Mouse (Mus musculus) heart, adult 2 months (tissue): Measurements from ENCODE around the gene Gckr. TPM values are rescaled to one million over a fixed set of nuclear protein-coding genes. Genes with fewer than 3 reads are reported as not detected.

Source experiments
- DNase-seq, 2 experiments: peaks; one replicate each; pipeline ENCODE4 v3.0.0; 2021
- H3K27ac ChIP-seq: fragments of 200-600 bp; 2 replicates; pipeline ENCODE4 v1.8.1; 2022
- H3K27me3 ChIP-seq: fragments of 200-500 bp; 2 replicates; pipeline ENCODE4 v1.6.1; 2012; ENCODE audit warnings: mild to moderate bottlenecking, low read length, inconsistent platforms, mixed read lengths; ENCODE audit not compliant: control insufficient read depth, insufficient read depth
- H3K36me3 ChIP-seq: fragments of 200-500 bp; 2 replicates; pipeline ENCODE4 v1.6.1; 2012; ENCODE audit warnings: low read length, inconsistent platforms; ENCODE audit not compliant: control insufficient read depth, insufficient read depth
- H3K4me1 ChIP-seq: fragments of 200-500 bp; 2 replicates; pipeline ENCODE4 v1.6.1; 2011; ENCODE audit warnings: low read length; ENCODE audit not compliant: control insufficient read depth, insufficient read depth
- H3K4me3 ChIP-seq: fragments of 200-600 bp; 2 replicates; pipeline ENCODE4 v1.8.1; 2022
- H3K79me2 ChIP-seq: fragments of 200-500 bp; replicated peaks from 2 replicates; pipeline ENCODE4 v1.6.1; 2012; ENCODE audit warnings: mild to moderate bottlenecking, inconsistent platforms, low read length, moderate library complexity, mixed read lengths; ENCODE audit not compliant: control insufficient read depth, insufficient read depth
- H3K9ac ChIP-seq: fragments of 200-500 bp; 2 replicates; pipeline ENCODE4 v1.6.1; 2012; ENCODE audit warnings: low read depth, mild to moderate bottlenecking, control low read depth, inconsistent platforms, low read length, mixed read lengths
- CTCF ChIP-seq: fragments of 200-600 bp; IDR thresholded peaks from 2 replicates; pipeline ENCODE4 v1.8.1; 2022; ENCODE audit warnings: antibody characterized with exemption, mild to moderate bottlenecking, moderate library complexity
- EP300 ChIP-seq: fragments of 200-500 bp; IDR thresholded peaks from 2 replicates; pipeline ENCODE4 v1.6.1; 2011; ENCODE audit warnings: low read depth, low read length, control low read depth; ENCODE audit not compliant: insufficient read depth
- POLR2A ChIP-seq: fragments of 200-500 bp; IDR thresholded peaks from 2 replicates; pipeline ENCODE4 v1.6.1; 2011; ENCODE audit warnings: mild to moderate bottlenecking, low read depth, low read length, control low read depth; ENCODE audit not compliant: insufficient read depth
- WGBS: fragments of 180-500 bp; shearing (Covaris S2); methylation state at CpG from one replicate; pipeline ENCODE4 v1.1.7; 2018; 5-methylcytosine and 5-hydroxymethylcytosine counted together
- intact Hi-C: fragments of 180-260 bp; cut with DNase I; formaldehyde crosslinking; loops from one replicate; pipeline ENCODE4 v1.15.1; 2025
- polyA plus RNA-seq: library from polyadenylated mRNA; depleted of rRNA; stranded (reverse); fragments of >200 nt; gene quantifications from 2 replicates; pipeline ENCODE4 v1.2.3, GENCODE M21; 2012
- total RNA-seq, 2 experiments: library from RNA; stranded (reverse); gene quantifications; 2 replicates each; pipeline ENCODE4 v1.2.3; 2021

Gckr gene
- total and polyA plus RNA-seq, 3 experiments = not detected

DNA sequence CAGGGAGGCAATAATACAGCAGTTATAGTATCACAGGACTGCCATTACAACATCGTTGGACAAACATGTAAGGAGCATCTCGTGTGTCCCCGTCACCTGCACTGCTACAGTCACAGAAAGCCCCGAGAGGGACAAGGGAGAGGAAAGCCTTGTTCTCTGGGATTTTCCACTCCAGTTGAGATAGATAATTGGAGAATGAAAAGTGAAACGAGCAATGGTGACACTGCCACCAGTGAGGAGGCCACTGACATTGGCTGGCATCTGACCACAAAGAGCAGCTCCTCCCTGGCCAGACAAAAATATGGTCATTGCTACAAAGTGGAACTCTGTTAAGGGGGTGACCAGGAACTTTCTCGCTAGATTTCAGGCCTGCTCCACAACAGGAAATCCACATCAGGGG, 29.6 kb upstream of the Gckr start:
- no peaks in the 10 kb centered on the region for H3K27me3 ChIP-seq
- H3K9ac ChIP-seq = no peak overlapping the region
- no peak overlapping the region for H3K27ac ChIP-seq
- WGBS = 75% methylated on average over 6 of the region's 6 CpGs
- no peak overlapping the region for H3K4me3 ChIP-seq
- H3K4me1 ChIP-seq = no peaks in the 10 kb centered on the region
- no peaks in the 10 kb centered on the region for H3K36me3 ChIP-seq
- no peaks in the 10 kb centered on the region for H3K79me2 ChIP-seq
- intact Hi-C loops = no loop called here
- TF ChIP-seq EP300 = no peak
- no peak for TF ChIP-seq CTCF
- no peak for TF ChIP-seq POLR2A
- DNase-seq = no peak

DNA sequence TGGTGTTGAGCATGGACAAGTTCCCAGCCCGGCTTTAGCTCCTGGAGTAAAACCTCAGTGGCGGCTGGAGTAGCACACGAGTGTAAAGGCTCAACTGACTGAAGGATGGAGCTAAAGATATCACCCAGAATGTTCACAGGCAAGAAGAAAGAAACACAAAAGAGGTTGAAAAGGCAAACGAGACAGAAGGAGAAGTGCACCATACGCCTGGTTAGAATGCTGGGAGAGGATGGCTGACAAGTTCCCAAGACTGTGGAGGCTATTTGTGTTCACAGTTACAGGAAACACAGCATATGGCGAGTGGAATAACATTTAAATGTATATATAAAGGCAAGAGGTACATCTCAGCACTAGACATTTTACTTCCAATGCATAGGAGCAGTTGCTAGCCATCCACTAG, 24.2 kb upstream of the Gckr start:
- WGBS = 86% methylated on average over 6 of the region's 6 CpGs
- intact Hi-C loops = no loop called here
- H3K27me3 ChIP-seq = no peaks in the 10 kb centered on the region
- no peaks in the 10 kb centered on the region for H3K36me3 ChIP-seq
- no peaks in the 10 kb centered on the region for H3K4me1 ChIP-seq
- no peak for TF ChIP-seq EP300
- no peak for TF ChIP-seq CTCF
- no peak for TF ChIP-seq POLR2A
- no peak overlapping the region for H3K9ac ChIP-seq
- H3K79me2 ChIP-seq = no peaks in the 10 kb centered on the region
- no peak overlapping the region for H3K27ac ChIP-seq
- DNase-seq = no peak
- H3K4me3 ChIP-seq = no peak overlapping the region

DNA sequence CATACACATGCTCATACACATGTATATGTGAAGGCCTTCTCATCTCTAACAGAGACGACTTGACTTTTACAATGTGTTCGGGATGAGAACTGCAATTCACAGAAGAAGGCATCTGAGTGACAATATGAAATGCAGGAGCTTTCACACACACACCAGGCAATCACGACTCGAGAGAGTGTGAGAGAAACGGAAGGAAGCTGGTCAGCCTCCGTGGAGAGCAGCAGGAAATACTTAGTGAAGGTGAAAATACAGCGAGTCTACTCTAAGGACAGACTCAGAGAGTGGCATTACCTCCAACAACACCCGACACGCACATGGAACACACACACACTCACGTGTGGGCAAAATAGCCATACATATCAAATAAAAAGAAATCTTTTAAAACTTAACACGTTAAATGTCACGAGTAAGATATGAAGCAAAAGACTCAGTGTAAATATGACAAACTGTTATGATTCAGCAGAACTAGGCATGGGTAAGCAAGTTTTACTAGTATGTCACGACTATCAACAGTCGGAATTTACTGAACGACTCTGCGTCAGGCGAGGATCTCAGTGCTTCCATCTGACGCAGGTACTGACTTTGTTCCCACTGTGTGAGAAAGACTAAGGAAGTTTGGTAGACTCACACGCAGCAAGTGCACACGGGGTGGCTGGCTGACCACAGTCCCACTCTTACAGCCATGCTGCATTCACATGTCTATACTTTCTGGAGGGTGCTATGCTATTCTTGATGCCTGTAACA, 17.8 kb upstream of the Gckr start:
- WGBS = 77% methylated on average over 20 of the region's 20 CpGs

DNA sequence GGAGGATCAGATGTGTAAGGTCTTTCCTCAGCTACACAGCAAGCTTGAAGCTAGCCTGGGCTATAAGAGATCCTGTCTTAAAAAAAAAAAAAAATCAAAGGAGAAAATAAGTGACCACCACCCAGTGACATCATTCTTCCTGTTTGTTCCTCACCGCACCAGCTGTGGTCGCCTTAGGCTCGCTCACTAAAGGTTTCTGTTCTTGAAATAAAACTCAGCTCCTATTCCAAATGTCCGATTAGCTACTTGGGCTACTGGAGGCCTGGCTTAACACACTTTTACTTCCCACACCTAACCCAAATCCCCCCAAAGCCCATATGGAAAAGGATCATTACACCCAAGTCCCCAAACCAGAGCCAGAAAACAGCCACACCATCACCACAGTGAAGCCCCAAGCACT, 9.0 kb upstream of the Gckr start:
- H3K4me1 ChIP-seq = peaks cover 3% of the 10 kb centered on the region
- no peak overlapping the region for H3K9ac ChIP-seq
- no peaks in the 10 kb centered on the region for H3K36me3 ChIP-seq
- intact Hi-C loops = no loop called here
- no peaks in the 10 kb centered on the region for H3K27me3 ChIP-seq
- H3K27ac ChIP-seq = peak overlapping the region; percentile 28
- no peak overlapping the region for H3K4me3 ChIP-seq
- whole genome bisulfite sequencing = 32% methylated on average over 4 of the region's 4 CpGs
- no peak for TF ChIP-seq POLR2A
- TF ChIP-seq EP300 = no peak
- TF ChIP-seq CTCF = no peak
- DNase-seq = peak in 1 of 2 experiments; percentile 18
- no peaks in the 10 kb centered on the region for H3K79me2 ChIP-seq

More for the DNA sequence above, 17.8 kb upstream of the Gckr start:
- no peak overlapping the region for H3K9ac ChIP-seq
- H3K36me3 ChIP-seq = no peaks in the 10 kb centered on the region; the same call in 1 of the 2 replicates
- no peak overlapping the region for H3K4me3 ChIP-seq
- no peak for DNase-seq
- no peaks in the 10 kb centered on the region for H3K27me3 ChIP-seq
- H3K27ac ChIP-seq = no peak overlapping the region
- H3K4me1 ChIP-seq = no peaks in the 10 kb centered on the region
- intact Hi-C loops = no loop called here
- TF ChIP-seq CTCF (no peak), EP300 (no peak), POLR2A (no peak)
- H3K79me2 ChIP-seq = no peaks in the 10 kb centered on the region

DNA sequence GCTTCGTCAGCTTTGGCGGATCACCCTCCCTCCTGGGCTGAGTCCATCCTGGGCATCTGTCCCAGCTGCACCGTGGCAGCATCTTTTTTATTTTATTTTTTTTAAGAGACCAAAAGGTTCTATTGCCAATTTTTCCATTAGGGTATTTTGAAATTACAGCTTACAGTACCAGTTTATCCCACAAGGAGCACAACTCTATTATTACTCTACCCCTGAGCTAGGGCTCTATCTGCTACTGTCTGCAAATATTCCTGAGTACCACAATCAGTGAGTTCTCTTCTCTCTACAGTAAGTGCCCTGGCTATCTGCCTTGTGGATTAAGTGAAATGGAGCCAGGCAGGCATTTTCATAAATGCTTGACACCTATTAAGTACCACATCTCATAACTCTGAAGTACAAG, 8.6 kb upstream of the Gckr start:
- 19% methylated on average over 3 of the region's 3 CpGs for WGBS
- peak; percentile 12; the same call in 1 of the 2 replicates for TF ChIP-seq CTCF
- TF ChIP-seq POLR2A = no peak
- intact Hi-C loops = no loop called here
- H3K4me1 ChIP-seq = peaks cover 3% of the 10 kb centered on the region
- H3K27ac ChIP-seq = peak overlapping the region; percentile 28
- H3K36me3 ChIP-seq = no peaks in the 10 kb centered on the region
- H3K4me3 ChIP-seq = no peak overlapping the region
- DNase-seq = no peak
- H3K79me2 ChIP-seq = no peaks in the 10 kb centered on the region
- H3K27me3 ChIP-seq = no peaks in the 10 kb centered on the region
- H3K9ac ChIP-seq = no peak overlapping the region

DNA sequence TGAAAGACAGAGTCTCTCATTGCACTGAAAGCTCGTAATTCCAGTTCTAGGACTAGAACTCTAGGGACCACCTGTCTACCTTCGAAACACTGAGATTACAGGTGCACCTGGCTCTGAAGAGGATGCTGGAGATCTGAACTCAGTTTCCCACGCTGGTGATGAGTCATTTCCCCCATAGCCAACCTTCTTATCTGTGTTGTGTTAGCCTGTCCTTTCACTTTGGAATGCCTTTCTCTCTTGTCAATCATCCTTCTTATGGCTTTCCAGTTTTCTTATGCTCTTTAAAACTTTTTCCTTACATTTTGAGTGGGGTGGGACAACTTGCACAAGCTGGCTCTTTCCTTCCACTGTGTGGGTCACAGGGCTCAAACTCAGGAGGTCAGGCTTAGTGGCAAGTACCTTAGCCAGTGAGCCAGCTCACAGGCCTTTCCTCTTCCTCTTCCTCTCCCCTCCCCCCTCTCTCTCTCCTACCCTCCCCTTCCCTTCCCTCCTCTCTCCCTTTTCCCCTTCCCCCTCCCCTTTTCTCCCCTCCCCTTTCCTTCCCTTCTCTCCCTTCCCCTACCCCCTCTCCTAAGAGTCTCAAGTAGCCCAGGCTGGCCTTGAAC, 7.5 kb upstream of the Gckr start:
- H3K36me3 ChIP-seq = no peaks in the 10 kb centered on the region
- H3K9ac ChIP-seq = no peak overlapping the region
- no peaks in the 10 kb centered on the region for H3K79me2 ChIP-seq
- no peaks in the 10 kb centered on the region for H3K27me3 ChIP-seq
- DNase-seq = no peak
- H3K4me3 ChIP-seq = no peak overlapping the region
- 58% methylated on average over 3 of the region's 3 CpGs for WGBS
- H3K27ac ChIP-seq = no peak overlapping the region
- peaks cover 3% of the 10 kb centered on the region for H3K4me1 ChIP-seq
- TF ChIP-seq CTCF = no peak
- TF ChIP-seq EP300 = no peak
- TF ChIP-seq POLR2A = no peak
- intact Hi-C loops = loop anchor here (10.0 kb wide), 1 partner anchor 235 kb away; the partner anchor contains the start of gene Cad
